Mouse (Mus musculus) lung, postnatal 36 days (tissue): ENCODE measurements around the gene P2ry6.

ENCODE experiments used
- DNase-seq: peaks from one replicate; pipeline ENCODE4 v3.0.0; 2022; ENCODE audit warnings: mixed read lengths

P2ry6 gene

GRCm38 (mm10) chr7:100911791-100912190 is 62.7 kb downstream of the P2ry6 start:
- no peak for DNase-seq

GRCm38 (mm10) chr7:100911246-100911770 is 63.1 kb downstream of the P2ry6 start:
- DNase-seq: peak; percentile 62

GRCm38 (mm10) chr7:100908567-100908966 is 65.9 kb downstream of the P2ry6 start:
- DNase-seq: peak; percentile 74

GRCm38 (mm10) chr7:100908061-100908460 is 66.4 kb downstream of the P2ry6 start:
- DNase-seq: peak; percentile 68

- DNase-seq: peak; percentile 91
Observed at GRCm38 (mm10) chr7:100907231-100907630, 67.2 kb downstream of the P2ry6 start.

- no peak for DNase-seq
Observed at GRCm38 (mm10) chr7:100906029-100906789, 68.2 kb downstream of the P2ry6 start.

- peak; percentile 69 for DNase-seq
Observed at GRCm38 (mm10) chr7:100905037-100905436, 69.4 kb downstream of the P2ry6 start.

DNA sequence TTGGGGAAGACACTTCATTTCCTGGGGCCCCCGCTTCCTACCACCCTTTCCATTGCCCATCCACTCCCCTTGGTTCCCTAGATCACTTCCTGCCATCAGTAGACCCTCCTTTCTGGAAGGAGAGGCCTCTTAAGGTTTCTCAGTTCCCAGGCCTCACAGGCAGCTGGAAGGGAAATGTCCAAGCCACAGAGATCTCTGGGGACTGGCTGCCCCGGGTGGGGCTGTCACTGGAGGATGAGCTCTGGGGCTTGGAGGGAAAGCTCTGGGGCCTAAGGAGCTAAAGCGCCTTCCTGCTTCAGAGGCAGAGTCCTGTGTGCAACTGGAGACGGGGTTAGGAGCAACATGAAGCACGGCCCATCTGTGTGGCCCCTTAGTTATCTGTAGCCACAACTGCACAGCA is 69.8 kb downstream of the P2ry6 start:
- DNase-seq: no peak

- peak; percentile 54 for DNase-seq
Observed at GRCm38 (mm10) chr7:100902451-100903137, 71.9 kb downstream of the P2ry6 start.

DNA sequence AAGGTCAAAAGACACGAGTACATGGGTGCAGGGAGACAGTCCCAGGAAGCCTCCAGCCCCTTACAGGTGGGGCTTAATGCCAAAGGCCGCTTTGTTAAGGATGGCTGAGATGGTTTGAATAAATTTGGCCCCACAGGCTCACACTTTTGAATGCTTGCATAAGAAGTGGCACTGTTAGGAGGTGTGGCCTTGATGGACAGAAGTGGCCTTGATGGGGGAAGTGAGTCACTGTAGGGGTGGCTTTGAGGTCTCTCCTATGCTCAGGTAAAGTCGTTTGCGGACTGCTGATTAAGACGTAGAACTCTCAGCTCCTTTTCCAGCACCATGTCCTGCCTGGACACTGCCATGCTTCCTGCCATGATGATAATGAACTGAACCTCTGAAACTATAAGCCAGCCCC is 76.6 kb downstream of the P2ry6 start:
- no peak for DNase-seq

- DNase-seq: no peak
Observed at GRCm38 (mm10) chr7:100894833-100895226, 79.6 kb downstream of the P2ry6 start.

DNA sequence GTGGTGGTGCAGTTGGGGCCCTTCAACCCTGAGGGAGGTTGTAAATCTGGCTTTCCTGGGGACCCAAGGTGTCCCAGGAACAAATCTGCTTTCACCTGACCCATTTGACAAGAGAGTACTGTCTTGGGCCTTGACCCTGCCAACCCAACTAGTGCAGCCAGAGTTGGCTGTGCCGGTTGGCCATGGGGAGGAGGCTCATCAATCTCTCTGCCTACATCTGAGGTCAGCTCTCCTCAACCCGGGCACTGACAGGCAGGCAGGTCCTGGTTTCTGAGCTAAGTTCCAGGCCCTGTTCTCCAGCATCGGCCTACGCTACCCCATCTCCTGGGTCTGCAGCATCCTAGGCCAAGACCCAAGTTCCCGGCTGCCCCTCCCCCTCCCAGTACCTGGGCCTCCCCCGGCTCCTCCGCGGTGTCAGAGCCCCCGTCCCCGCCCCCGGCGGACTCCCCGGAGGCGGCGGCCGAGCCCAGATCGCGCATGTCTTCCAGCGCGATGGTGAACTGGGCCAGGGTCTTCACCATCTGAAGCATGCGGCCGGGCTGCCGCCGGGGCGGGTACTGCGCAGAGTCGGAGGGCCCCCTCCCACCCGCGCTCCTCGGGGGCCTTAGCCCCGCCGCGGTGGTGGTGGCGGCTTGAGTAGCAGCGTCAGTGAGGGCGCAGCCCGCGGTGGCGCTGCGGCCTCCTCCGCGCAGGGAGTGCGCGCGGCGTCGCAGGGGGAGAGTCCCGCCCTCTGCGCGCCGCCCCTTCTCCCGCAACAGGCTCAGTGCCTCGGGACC is 80.2 kb downstream of the P2ry6 start:
- DNase-seq: no peak

DNA sequence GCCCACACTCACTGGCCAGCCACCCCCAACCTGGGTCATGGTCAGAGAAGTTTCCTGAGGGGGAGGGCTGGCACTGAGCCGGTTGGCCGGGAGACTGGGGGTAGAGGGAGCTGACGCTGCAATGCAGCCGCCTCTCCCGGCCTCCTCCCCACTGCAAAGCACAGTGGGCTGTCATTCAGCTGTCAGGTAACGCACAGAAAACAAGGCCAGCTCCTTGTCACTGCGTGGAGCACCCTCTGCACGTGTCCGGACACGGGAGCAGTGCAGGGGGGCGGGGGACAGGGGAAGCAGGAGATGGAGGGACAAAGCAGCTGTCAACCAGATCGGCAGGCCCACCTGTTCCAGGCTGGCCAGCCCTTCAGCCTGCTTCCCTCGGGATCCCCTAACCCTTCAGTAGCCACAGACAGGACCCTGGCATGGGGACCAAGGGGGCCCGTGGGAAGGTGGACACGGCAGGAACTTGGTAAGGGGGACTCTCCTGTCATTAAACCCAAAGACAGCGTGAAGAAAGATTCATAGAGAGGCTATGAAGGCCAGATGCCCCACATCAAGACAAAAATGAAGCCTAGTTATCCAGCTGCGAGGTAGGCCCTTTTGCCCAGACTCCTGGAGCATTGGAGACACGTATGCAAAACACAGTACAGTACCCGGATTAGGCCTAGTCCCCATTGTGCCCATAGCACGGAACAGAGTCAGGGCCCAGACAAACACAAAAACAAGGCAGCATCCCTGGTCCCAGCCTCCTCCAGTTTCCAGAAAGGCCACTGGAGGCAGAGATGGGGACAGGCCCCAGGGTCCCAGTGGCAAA is 81.0 kb downstream of the P2ry6 start:
- no peak for DNase-seq
